Mouse (Mus musculus) neural tube, embryonic 10.5 days (tissue): ENCODE results near the gene Sart3.
"Not testable (repeated sequence)": the region's sequence is repeated elsewhere in the genome, so short reads cannot be mapped to it uniquely, and the experiment has no call there.

ENCODE experiments used
- DNase-seq: peaks from one replicate; pipeline ENCODE4 v3.0.0-alpha.2; 2017; ENCODE audit warnings: low spot score; ENCODE audit errors: extremely low spot score

Sart3 gene

GRCm38 (mm10) chr5:113790453-113791196 is 18.3 kb upstream of the Sart3 start:
- no peak for DNase-seq

GRCm38 (mm10) chr5:113789075-113789788 is 16.9 kb upstream of the Sart3 start:
- DNase-seq, result peak; percentile 27

GRCm38 (mm10) chr5:113788645-113789044 is 16.3 kb upstream of the Sart3 start:
- peak; percentile 29 for DNase-seq

DNA sequence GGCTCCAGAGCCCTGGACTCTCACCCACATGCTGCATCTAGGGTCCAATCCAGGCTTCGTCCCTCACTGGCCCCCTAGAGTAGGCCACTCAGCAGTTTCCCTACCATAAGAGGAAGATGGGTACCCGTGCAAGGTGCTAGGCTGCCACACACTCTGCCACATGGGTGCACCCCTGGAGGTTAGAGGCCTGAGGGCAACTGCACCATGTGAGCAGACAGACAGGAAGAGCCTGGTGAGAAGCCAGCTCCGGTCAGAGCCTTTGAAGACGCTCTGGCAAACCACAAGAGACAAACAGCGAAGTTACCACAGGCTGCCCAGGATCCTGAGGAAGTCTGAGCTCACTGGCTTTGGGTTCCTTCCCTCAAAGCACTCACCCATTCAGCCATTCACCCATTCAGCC is 14.7 kb upstream of the Sart3 start:
- DNase-seq, result no peak

DNA sequence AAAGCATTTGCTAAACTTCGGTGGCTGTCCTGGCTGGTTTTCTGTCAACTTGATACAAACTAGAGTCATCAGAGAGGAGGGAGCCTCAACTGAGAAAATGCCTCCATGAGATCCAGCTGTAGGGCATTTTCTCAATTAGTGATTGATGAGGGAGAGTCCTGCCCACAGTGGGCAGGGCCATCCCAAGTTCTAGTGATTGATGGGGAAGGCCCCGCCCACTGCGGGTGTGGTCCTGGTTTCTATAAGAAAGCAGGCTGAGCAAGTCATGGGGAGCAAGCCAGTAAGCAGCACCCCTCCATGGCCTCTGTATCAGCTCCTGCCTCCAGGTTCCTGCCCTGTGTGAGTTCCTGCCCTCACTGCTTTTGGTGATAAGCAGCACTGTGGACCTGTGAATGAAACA is 11.8 kb upstream of the Sart3 start:
- DNase-seq, result not testable (repeated sequence)

DNA sequence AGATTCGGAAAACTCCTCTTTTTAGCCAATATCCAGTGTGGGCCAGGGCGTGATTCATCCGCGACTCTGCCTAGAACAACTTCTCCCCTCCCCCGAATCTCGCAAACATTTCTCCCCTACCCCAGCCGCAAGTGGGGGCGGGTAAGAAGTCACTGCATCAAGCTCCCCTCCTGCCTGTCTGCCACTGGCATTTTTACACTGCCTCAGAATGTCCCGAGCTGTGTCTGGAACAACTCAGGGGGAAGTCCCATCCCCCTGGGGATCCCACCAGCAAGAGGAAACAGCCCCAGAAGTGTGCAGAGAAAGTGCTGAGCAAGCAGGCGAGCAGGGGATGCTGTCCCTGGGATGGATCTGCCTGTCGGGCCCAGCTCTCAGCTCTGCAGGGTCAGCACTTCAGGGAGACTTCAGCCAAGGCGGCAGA is 11.3 kb upstream of the Sart3 start:
- DNase-seq, result peak; percentile 36

DNA sequence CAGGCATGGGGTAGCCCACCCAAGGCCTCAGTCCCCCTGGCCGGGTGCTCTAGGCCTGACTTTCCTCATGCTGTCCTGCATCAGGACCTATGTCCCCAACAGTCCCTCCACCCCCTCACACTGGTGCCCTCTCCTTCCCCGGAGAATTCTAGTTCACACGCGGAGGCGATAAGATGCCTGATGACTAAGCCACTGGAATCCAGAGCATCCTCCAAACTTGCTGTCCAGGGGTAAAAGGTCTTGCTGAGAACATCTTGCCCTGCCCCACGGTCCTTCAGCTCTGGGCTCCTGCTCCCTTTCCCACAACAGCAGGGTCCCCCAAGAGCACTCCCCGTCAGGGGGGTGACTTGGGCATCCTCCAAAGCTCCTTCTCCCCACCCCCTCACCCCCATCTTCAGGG is 10.3 kb upstream of the Sart3 start:
- no peak for DNase-seq

- no peak for DNase-seq
Measured at GRCm38 (mm10) chr5:113781875-113782274, 9.6 kb upstream of the Sart3 start.

DNA sequence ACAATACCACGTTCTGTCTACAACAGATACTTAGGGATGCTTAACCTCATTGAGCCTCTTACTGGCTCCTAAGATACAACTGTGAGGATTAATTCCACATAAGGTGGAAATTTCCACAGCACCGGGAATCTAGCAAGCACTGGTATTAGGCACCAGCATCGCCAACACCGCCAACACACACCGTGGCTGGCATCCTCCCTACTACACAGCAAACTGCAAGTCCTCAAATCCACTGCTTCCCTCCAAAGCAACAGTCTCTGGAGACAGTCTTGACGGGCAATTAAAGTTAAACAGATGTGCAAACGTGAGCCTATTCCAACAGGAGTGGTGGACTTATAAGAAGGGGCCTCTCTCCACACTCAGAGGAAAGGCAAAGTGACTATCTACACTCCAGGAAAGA is 8.9 kb upstream of the Sart3 start:
- no peak for DNase-seq

DNA sequence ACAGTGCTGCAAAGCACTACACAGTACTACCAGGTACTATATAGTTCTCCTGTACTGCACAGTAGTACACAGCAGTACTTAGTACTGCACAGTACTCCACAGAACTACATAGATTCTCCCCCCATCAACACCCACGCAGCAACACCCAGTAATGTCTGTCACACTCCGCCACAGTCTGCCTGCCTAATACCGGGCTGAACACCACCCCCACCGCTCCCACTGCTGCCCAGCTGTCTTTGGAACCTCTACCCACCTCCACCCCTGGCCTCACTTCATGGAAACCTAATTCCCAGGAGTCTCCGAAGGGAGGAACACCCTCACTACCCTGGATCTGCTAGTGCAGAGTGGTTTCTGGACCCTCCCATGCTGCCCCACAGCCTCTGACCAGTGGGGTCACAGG is 8.5 kb upstream of the Sart3 start:
- DNase-seq, result no peak

DNA sequence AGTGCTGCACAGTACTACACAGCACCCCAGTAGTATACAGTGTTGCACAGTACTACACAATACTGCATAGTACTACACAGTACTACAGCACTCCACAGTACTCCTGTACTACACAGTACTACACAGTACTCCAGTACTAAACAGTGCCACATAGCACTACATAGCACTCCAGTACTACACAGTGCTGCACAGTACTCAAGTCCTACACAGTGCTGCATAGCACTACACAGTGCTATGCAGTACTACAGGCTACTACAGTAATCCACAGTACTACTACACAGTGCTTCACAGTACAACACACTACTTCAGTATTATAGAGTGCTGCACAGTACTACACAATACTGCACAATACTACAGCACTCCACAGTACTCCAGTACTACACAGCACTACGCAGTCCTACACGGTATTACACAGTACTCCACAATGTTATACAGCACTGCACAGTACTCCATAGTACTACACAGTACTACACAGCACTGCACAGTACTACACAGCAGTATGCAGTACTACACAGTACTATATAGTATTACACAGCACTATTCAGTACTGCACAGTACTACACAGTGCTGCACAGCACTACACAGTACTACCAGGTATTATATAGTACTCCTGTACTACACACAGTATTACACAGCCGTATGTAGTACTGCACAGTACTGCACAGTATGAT is 7.9 kb upstream of the Sart3 start:
- DNase-seq, result no peak

DNA sequence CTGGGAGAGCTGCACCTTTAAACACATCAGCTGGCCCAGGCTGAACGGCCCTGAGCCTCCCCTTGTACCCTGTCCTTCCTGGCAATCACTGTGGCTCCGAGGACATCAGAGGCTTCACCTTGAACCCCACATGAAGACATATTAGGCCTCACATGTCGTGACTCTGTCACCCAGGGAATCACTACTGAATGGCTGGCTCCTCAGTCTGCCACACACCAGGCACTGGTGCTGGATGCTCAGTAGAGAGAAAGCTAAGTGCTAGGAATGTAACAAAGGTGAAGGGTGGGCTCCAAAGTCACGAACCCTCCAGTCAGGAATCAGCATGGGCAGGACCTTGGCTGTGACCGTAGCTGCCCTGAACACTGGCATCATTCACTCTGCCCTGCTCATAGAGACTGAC is 7.3 kb upstream of the Sart3 start:
- DNase-seq, result no peak

- not testable (repeated sequence) for DNase-seq
Measured at GRCm38 (mm10) chr5:113777728-113778127, 5.4 kb upstream of the Sart3 start.

DNA sequence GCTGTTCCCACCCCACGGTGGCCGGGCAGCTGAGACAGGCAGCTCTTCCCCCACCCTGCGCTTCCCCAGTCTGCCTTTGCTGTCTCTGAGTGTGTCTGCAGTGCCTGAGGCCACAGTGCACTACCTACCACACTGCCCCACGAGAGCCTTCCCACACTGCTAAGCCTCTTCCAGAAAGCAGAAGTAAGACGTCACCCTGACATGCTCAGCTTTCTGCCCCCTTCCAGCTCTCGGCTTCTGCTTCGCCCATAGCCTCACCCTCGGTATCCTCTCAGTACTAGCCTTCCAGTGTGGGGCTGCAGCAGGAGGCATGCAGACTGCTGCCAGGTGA is 4.6 kb upstream of the Sart3 start:
- no peak for DNase-seq

GRCm38 (mm10) chr5:113776128-113776895 is 4.0 kb upstream of the Sart3 start:
- DNase-seq, result no peak

DNA sequence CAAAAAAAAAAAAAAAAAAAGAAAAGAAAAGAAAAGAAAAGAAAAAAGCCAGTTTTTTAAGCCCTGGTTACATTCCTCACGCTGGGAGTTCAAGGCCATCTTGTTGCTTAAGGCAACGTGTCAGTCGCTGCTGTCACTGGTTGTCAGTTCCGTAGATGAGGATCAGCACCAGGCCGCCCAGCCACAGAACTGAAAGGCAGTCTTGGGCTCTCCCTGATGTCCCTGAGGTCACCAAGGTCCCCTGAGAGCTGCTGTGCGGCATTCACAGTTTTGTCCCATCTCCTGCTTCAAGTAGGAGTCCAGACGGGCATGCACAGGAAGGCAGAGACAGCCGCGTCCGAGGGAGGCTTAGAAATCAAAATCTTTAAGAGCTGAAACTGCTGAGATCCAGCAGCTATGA is 3.3 kb upstream of the Sart3 start:
- DNase-seq, result no peak

- peak; percentile 86 for DNase-seq
Measured at GRCm38 (mm10) chr5:113773664-113774063, 1.4 kb upstream of the Sart3 start.

DNA sequence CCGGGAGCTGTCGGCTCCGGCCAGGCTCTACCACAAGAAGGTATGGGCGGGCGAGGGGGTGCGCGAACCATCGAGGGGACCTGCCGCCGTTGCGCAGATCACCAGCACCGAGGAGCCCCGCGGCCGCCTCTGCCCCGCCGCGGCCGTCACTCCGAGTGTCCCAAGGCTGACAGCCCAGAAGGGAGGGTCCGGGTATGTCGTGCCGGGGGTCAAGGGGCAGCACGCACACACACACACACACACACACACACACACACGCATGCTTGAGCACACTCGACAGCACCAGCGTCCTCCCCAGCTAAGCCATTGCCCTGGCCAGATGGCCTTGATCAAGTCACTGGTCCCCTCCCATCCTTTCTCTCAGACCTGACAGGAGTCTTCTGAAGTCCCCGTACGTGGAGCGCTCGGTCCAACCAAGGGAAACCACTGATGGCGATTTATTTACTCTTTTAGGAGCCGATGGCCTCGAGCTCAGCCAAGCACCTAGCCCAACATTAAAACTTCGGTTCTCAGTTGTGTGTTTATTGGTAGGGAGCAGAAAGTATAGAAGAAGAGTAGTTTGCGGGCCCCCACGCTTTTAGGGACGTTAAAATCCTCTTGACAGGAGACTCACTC is 702 bp upstream of the Sart3 start:
- peak; percentile 26 for DNase-seq

- peak; percentile 88 for DNase-seq
Measured at GRCm38 (mm10) chr5:113771213-113772162, 822 bp downstream of the Sart3 start.

DNA sequence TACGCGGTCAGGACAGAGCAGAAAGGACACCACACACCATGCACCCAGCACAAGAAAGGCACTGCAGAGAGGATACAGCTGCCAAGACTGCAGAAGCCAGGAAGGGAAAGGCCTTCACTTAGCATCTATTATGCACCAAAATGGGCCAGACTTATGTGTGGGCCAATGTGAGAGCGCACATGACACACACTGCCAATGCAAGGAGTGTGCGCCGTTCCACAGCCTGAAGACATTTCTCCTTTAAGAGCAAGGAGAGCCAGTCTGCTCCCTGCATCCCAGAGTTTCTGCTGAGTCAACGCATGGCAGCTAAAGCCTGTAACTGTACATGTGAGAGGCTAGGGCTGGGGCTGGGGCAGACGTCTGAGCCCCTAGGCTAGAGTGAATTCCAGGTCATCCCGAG is 3.5 kb downstream of the Sart3 start:
- no peak for DNase-seq
